Mouse (Mus musculus) cerebellum, adult 2 months (tissue): Measurements from ENCODE around the gene Tmem171.

Source experiments
- CTCF ChIP-seq: fragments of 200-500 bp; IDR thresholded peaks from 2 replicates; pipeline ENCODE4 v1.5.1; 2011; ENCODE audit warnings: low read depth, mild to moderate bottlenecking, control low read depth, low read length, moderate library complexity, borderline replicate concordance; ENCODE audit not compliant: insufficient read depth
- POLR2A ChIP-seq: fragments of 200-500 bp; IDR thresholded peaks from 2 replicates; pipeline ENCODE4 v1.6.1; 2011; ENCODE audit warnings: low read length, control low read depth, borderline replicate concordance; ENCODE audit not compliant: insufficient read depth

- TF ChIP-seq POLR2A (no peak), CTCF (no peak)
Observed at GRCm38 (mm10) chr13:98689605-98690290, 4.9 kb downstream of the Tmem171 start.
